Mouse (Mus musculus) megakaryocyte, embryonic 14.5 days (primary cell): Measurements from ENCODE around the gene Larp4. TPM values are rescaled to one million over a fixed set of nuclear protein-coding genes. Genes with fewer than 3 reads are reported as not detected.
"Not testable (repeated sequence)": the region's sequence is repeated elsewhere in the genome, so short reads cannot be mapped to it uniquely, and the experiment has no call there.

Source experiments
- H3K27me3 ChIP-seq: replicated peaks from 2 replicates; pipeline ENCODE3; 2012; ENCODE audit warnings: inconsistent platforms
- H3K36me3 ChIP-seq: replicated peaks from 2 replicates; pipeline ENCODE3; 2012; ENCODE audit warnings: low read length, inconsistent platforms, mixed read lengths
- H3K4me1 ChIP-seq: 2 replicates; pipeline ENCODE4 v1.6.1; 2012; ENCODE audit warnings: inconsistent platforms
- H3K4me3 ChIP-seq: replicated peaks from 2 replicates; pipeline ENCODE3; 2012; ENCODE audit warnings: moderate library complexity, mild to moderate bottlenecking, inconsistent platforms
- H3K9me3 ChIP-seq: 2 replicates; pipeline ENCODE4 v1.6.1; 2012; ENCODE audit warnings: inconsistent platforms
- FLI1 ChIP-seq: IDR thresholded peaks from 2 replicates; pipeline ENCODE4 v1.6.1; 2012; ENCODE audit warnings: low read length, inconsistent platforms, mixed read lengths
- GATA1 ChIP-seq: IDR thresholded peaks from 3 replicates; pipeline ENCODE4 v1.6.1; 2012; ENCODE audit warnings: mixed read lengths, low read length, inconsistent platforms, borderline replicate concordance
- polyA plus RNA-seq: library from polyadenylated mRNA; stranded (reverse); fragments of >175 nt; gene quantifications from 2 replicates; pipeline ENCODE4 v1.2.3, GENCODE M21; 2012; ENCODE audit warnings: low replicate concordance; ENCODE audit not compliant: insufficient read depth

Larp4 gene
- 2.8 TPM in 1 of 2 replicates, not detected in the other for polyA plus RNA-seq

- H3K9me3 ChIP-seq, H3K36me3 ChIP-seq, H3K27me3 ChIP-seq, H3K4me3 ChIP-seq: not testable (repeated sequence)
- peaks cover 42% of the 10 kb centered on the region for H3K4me1 ChIP-seq
Measured at GRCm38 (mm10) chr15:99969765-99970164, at the start of gene Larp4. Gene Larp4, plus strand, starts transcription at chr15:99970065.

GRCm38 (mm10) chr15:99931231-99931630, 38.6 kb upstream of the Larp4 start:
- TF ChIP-seq FLI1, result no peak
- TF ChIP-seq GATA1, result no peak
- H3K9me3 ChIP-seq, result peaks cover 6% of the 10 kb centered on the region; the same call in 1 of the 2 replicates
- H3K4me3 ChIP-seq, result no peak overlapping the region
- H3K27me3 ChIP-seq, result peaks cover 26% of the 10 kb centered on the region
- no peaks in the 10 kb centered on the region for H3K4me1 ChIP-seq
- no peaks in the 10 kb centered on the region for H3K36me3 ChIP-seq

GRCm38 (mm10) chr15:99934501-99934900, 35.4 kb upstream of the Larp4 start:
- TF ChIP-seq GATA1 (no peak), FLI1 (no peak)

GRCm38 (mm10) chr15:99936659-99937058, 33.2 kb upstream of the Larp4 start:
- H3K4me3 ChIP-seq, result no peak overlapping the region
- H3K9me3 ChIP-seq, result peaks cover 6% of the 10 kb centered on the region; the same call in 1 of the 2 replicates
- peaks cover 34% of the 10 kb centered on the region for H3K27me3 ChIP-seq
- H3K36me3 ChIP-seq, result no peaks in the 10 kb centered on the region
- TF ChIP-seq FLI1, result no peak
- TF ChIP-seq GATA1, result no peak; the same call in 2 of the 3 replicates
- H3K4me1 ChIP-seq, result no peaks in the 10 kb centered on the region

More at GRCm38 (mm10) chr15:99934501-99934900, 35.4 kb upstream of the Larp4 start:
- Histone ChIP-seq H3K4me3 (no peak overlapping the region), H3K27me3 (peaks cover 23% of the 10 kb centered on the region), H3K9me3 (peaks cover 6% of the 10 kb centered on the region; the same call in 1 of the 2 replicates), H3K36me3 (no peaks in the 10 kb centered on the region), H3K4me1 (no peaks in the 10 kb centered on the region)

GRCm38 (mm10) chr15:99937841-99938240, 32.0 kb upstream of the Larp4 start:
- peaks cover 6% of the 10 kb centered on the region; the same call in 1 of the 2 replicates for H3K9me3 ChIP-seq
- no peaks in the 10 kb centered on the region for H3K36me3 ChIP-seq
- H3K27me3 ChIP-seq, result peaks cover 31% of the 10 kb centered on the region
- no peak for TF ChIP-seq FLI1
- TF ChIP-seq GATA1, result no peak
- no peak overlapping the region for H3K4me3 ChIP-seq
- no peaks in the 10 kb centered on the region for H3K4me1 ChIP-seq

- Histone ChIP-seq H3K4me3 (no peak overlapping the region), H3K4me1 (no peaks in the 10 kb centered on the region), H3K36me3 (no peaks in the 10 kb centered on the region), H3K9me3 (peaks cover 11% of the 10 kb centered on the region), H3K27me3 (peaks cover 25% of the 10 kb centered on the region)
- TF ChIP-seq GATA1, result no peak
- TF ChIP-seq FLI1, result no peak
Measured at GRCm38 (mm10) chr15:99940426-99940825, 29.4 kb upstream of the Larp4 start.

GRCm38 (mm10) chr15:99940970-99941630, 28.8 kb upstream of the Larp4 start:
- Histone ChIP-seq H3K27me3 (peaks cover 27% of the 10 kb centered on the region), H3K4me3 (no peak overlapping the region), H3K36me3 (no peaks in the 10 kb centered on the region), H3K4me1 (no peaks in the 10 kb centered on the region), H3K9me3 (peaks cover 11% of the 10 kb centered on the region)
- TF ChIP-seq GATA1 (no peak), FLI1 (no peak)

GRCm38 (mm10) chr15:99955324-99955723, 14.5 kb upstream of the Larp4 start:
- Histone ChIP-seq H3K4me3 (no peak overlapping the region), H3K36me3 (no peaks in the 10 kb centered on the region), H3K27me3 (peaks cover 31% of the 10 kb centered on the region), H3K4me1 (peaks cover 6% of the 10 kb centered on the region; the same call in 1 of the 2 replicates), H3K9me3 (no peaks in the 10 kb centered on the region)
- TF ChIP-seq FLI1 (no peak), GATA1 (no peak)

- TF ChIP-seq GATA1 (no peak), FLI1 (no peak)
- peak overlapping the region; percentile 38 for H3K4me3 ChIP-seq
- no peaks in the 10 kb centered on the region for H3K36me3 ChIP-seq
- H3K9me3 ChIP-seq, result no peaks in the 10 kb centered on the region
- peaks cover 19% of the 10 kb centered on the region for H3K4me1 ChIP-seq
- H3K27me3 ChIP-seq, result peaks cover 18% of the 10 kb centered on the region
Measured at GRCm38 (mm10) chr15:99965103-99965775, 4.6 kb upstream of the Larp4 start.

GRCm38 (mm10) chr15:99966961-99967360, 2.9 kb upstream of the Larp4 start, which contains the start of gene Fam186a:
Gene Fam186a, minus strand, starts transcription at chr15:99967061.
- H3K4me1 ChIP-seq, result peaks cover 32% of the 10 kb centered on the region
- H3K4me3 ChIP-seq, result no peak within 1 kb of the TSS
- no peak for TF ChIP-seq FLI1
- no peak for TF ChIP-seq GATA1
- peaks cover 11% of the 10 kb centered on the region for H3K27me3 ChIP-seq
- no peaks in the 10 kb centered on the region for H3K36me3 ChIP-seq
- H3K9me3 ChIP-seq, result no peaks in the 10 kb centered on the region
